Mouse (Mus musculus): ENCODE data around the gene Rps5.

The Rps5 gene

DNA sequence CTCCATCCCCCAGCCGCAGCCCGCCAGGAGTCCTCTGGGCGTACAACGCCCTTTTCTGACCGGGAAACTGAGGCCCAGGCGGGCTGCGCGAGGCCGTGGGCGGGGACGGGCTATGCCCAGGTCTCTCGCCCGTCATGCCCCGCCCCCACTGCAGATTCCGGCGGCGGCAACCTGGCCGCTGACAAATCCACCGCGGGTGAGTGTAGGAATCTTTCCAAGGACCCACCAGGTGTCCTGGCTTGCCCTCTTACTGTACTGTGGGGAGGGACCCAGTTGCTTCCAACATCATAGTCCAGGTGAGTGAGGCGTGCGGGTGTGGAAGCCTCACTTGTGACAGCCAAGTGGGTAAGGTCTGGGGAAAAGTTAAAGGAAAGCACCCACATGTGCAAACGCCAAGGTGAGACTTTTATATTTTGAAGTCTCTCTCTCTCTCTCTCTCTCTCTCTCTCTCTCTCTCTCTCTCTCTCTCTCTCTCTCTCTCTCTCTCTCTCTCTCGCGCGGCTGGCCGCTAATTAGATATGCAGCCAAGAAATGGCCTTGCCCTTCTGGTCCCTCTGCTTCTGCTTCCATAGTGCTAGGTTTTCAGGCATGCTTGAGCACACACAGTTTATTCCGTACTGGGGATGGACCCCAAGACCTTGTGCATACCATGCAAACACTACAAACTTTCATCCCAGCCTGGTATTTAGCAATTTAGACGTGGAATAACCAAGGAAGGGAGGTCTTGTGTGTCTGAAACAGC is 44.2 kb downstream of the Rps5 start:
- in situ Hi-C loops (cut with MboI; ENCODE audit: low pct_unique_long_range_greater_than_20kb in 1 of 2, low sequenced_read_pairs in 2 of 2, unreplicated experiment in 1 of 2) = no loop called here

DNA sequence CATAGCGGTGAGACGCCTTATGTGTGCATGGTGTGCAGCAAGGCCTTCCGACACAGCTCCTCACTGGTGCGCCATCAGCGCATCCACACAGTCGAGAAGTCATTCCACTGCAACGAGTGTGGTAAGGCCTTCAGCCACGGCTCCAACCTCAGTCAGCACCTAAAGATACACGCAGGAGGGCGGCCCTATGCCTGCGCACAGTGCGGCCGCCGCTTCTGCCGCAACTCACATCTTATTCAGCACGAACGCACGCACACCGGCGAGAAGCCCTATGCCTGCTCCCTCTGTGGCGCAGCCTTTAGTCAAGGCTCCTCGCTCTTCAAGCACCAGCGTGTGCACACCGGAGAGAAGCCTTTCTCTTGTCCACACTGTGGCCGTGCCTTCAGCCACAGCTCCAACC is 48.8 kb downstream of the Rps5 start:
- in situ Hi-C loops (cut with MboI; ENCODE audit: low pct_unique_long_range_greater_than_20kb in 1 of 2, low sequenced_read_pairs in 2 of 2, unreplicated experiment in 1 of 2) = no loop called here
